Mouse (Mus musculus) hindbrain, embryonic 16.5 days (tissue): ENCODE measurements at regions not wholly inside any gene's neighbourhood (a gene's known extent, or its start where the extent isn't known, plus 50 kb on each side); places are given as distances from the start of the nearest gene placed in this dataset.

Experiments
- ATAC-seq: fragments of 200-750 bp; cut with Nextera tagmentation; 2 replicates; pipeline ENCODE4 v1.8.0; 2017; ENCODE audit warnings: moderate TSS enrichment, moderate library complexity
- H3K27ac ChIP-seq: fragments of 300-500 bp; sonication (generic); 2 replicates; pipeline ENCODE4 v1.5.1; 2014; ENCODE audit warnings: low read depth, mild to moderate bottlenecking, control low read depth, low read length, moderate library complexity
- H3K27me3 ChIP-seq: fragments of 300-500 bp; sonication (generic); replicated peaks from 2 replicates; pipeline ENCODE4 v1.6.1; 2014; ENCODE audit warnings: low read length; ENCODE audit not compliant: control insufficient read depth, insufficient read depth
- H3K36me3 ChIP-seq: fragments of 300-500 bp; sonication (generic); 2 replicates; pipeline ENCODE4 v1.6.1; 2014; ENCODE audit warnings: mild to moderate bottlenecking, low read length, moderate library complexity, mixed read lengths; ENCODE audit not compliant: control insufficient read depth, insufficient read depth
- H3K4me1 ChIP-seq: fragments of 300-500 bp; sonication (generic); 2 replicates; pipeline ENCODE4 v1.6.1; 2014; ENCODE audit warnings: low read depth, low read length; ENCODE audit not compliant: control insufficient read depth, insufficient read depth
- H3K4me2 ChIP-seq: fragments of 300-500 bp; sonication (generic); 2 replicates; pipeline ENCODE4 v1.6.1; 2014; ENCODE audit warnings: mild to moderate bottlenecking, low read length, control low read depth, moderate library complexity
- H3K4me3 ChIP-seq: fragments of 300-500 bp; sonication (generic); 2 replicates; pipeline ENCODE4 v1.5.1; 2014; ENCODE audit warnings: mild to moderate bottlenecking, low read length, control low read depth, moderate library complexity
- H3K9ac ChIP-seq: fragments of 300-500 bp; sonication (generic); 2 replicates; pipeline ENCODE4 v1.6.1; 2014; ENCODE audit warnings: low read depth, mild to moderate bottlenecking, control low read depth, low read length, moderate library complexity
- H3K9me3 ChIP-seq: fragments of 300-500 bp; sonication (generic); 2 replicates; pipeline ENCODE4 v1.6.1; 2014; ENCODE audit warnings: mild to moderate bottlenecking, low read length, moderate library complexity; ENCODE audit not compliant: control insufficient read depth
- WGBS: fragments of 180-500 bp; shearing (Covaris S2); extraction: QIAGEN DNeasy Blood & Tissue Kit; methylation state at CpG from one replicate; pipeline ENCODE4 v1.1.7; 2014; 5-methylcytosine and 5-hydroxymethylcytosine counted together

- ATAC-seq, result no peak
- WGBS, result 79% methylated on average over 5 of the region's 5 CpGs
- H3K9me3 ChIP-seq, result no peaks in the 10 kb centered on the region
These were observed 116.5 kb upstream of the Gm3448 start for GRCm38 (mm10) chr17:15157693-15158333.

GRCm38 (mm10) chr17:15152996-15153735 is 111.8 kb upstream of the Gm3448 start:
- Histone ChIP-seq H3K4me2 (no peak overlapping the region), H3K27me3 (no peaks in the 10 kb centered on the region), H3K4me3 (no peak overlapping the region), H3K9ac (no peak overlapping the region), H3K4me1 (no peaks in the 10 kb centered on the region), H3K27ac (no peak overlapping the region), H3K9me3 (no peaks in the 10 kb centered on the region), H3K36me3 (no peaks in the 10 kb centered on the region)
- WGBS, result 82% methylated on average over 7 of the region's 7 CpGs
- ATAC-seq, result no peak

More at GRCm38 (mm10) chr17:15157693-15158333, 116.5 kb upstream of the Gm3448 start:
- Histone ChIP-seq H3K4me1 (no peaks in the 10 kb centered on the region), H3K4me2 (no peak overlapping the region), H3K4me3 (no peak overlapping the region), H3K9ac (no peak overlapping the region), H3K27me3 (no peaks in the 10 kb centered on the region), H3K27ac (no peak overlapping the region), H3K36me3 (no peaks in the 10 kb centered on the region)

- H3K4me2 ChIP-seq, result no peak overlapping the region
- no peaks in the 10 kb centered on the region for H3K4me1 ChIP-seq
- 82% methylated on average over 7 of the region's 7 CpGs for WGBS
- no peak for ATAC-seq
- H3K4me3 ChIP-seq, result no peak overlapping the region
- H3K27ac ChIP-seq, result no peak overlapping the region
- H3K9me3 ChIP-seq, result no peaks in the 10 kb centered on the region
- no peak overlapping the region for H3K9ac ChIP-seq
- H3K27me3 ChIP-seq, result no peaks in the 10 kb centered on the region
- no peaks in the 10 kb centered on the region for H3K36me3 ChIP-seq
These were observed 111.1 kb upstream of the Gm3448 start for GRCm38 (mm10) chr17:15152477-15152876.

- no peak overlapping the region for H3K4me2 ChIP-seq
- WGBS, result 81% methylated on average over 3 of the region's 3 CpGs
- no peak overlapping the region for H3K9ac ChIP-seq
- no peak overlapping the region for H3K4me3 ChIP-seq
- no peaks in the 10 kb centered on the region for H3K36me3 ChIP-seq
- H3K4me1 ChIP-seq, result no peaks in the 10 kb centered on the region
- no peaks in the 10 kb centered on the region for H3K9me3 ChIP-seq
- H3K27ac ChIP-seq, result no peak overlapping the region
- ATAC-seq, result no peak
- H3K27me3 ChIP-seq, result no peaks in the 10 kb centered on the region
These were observed 110.4 kb upstream of the Gm3448 start for GRCm38 (mm10) chr17:15151695-15152094.

GRCm38 (mm10) chr17:15146607-15147006 is 105.3 kb upstream of the Gm3448 start:
- Histone ChIP-seq H3K9ac (no peak overlapping the region), H3K36me3 (no peaks in the 10 kb centered on the region), H3K4me2 (no peak overlapping the region), H3K27ac (no peak overlapping the region), H3K4me3 (no peak overlapping the region), H3K27me3 (no peaks in the 10 kb centered on the region), H3K4me1 (no peaks in the 10 kb centered on the region), H3K9me3 (no peaks in the 10 kb centered on the region)
- WGBS, result 63% methylated on average over 7 of the region's 7 CpGs
- ATAC-seq, result no peak

GRCm38 (mm10) chr17:15145191-15145968 is 104.0 kb upstream of the Gm3448 start:
- Histone ChIP-seq H3K9ac (no peak overlapping the region), H3K9me3 (no peaks in the 10 kb centered on the region), H3K27me3 (no peaks in the 10 kb centered on the region), H3K36me3 (no peaks in the 10 kb centered on the region), H3K4me1 (no peaks in the 10 kb centered on the region), H3K27ac (no peak overlapping the region), H3K4me3 (no peak overlapping the region), H3K4me2 (no peak overlapping the region)
- ATAC-seq, result no peak
- WGBS, result 77% methylated on average over 14 of the region's 14 CpGs

GRCm38 (mm10) chr17:15140391-15140790 is 99.1 kb upstream of the Gm3448 start:
- no peaks in the 10 kb centered on the region for H3K36me3 ChIP-seq
- H3K4me2 ChIP-seq, result no peak overlapping the region
- ATAC-seq, result no peak
- no peaks in the 10 kb centered on the region for H3K27me3 ChIP-seq
- no peaks in the 10 kb centered on the region for H3K4me1 ChIP-seq
- no peaks in the 10 kb centered on the region for H3K9me3 ChIP-seq
- H3K9ac ChIP-seq, result no peak overlapping the region
- no peak overlapping the region for H3K4me3 ChIP-seq
- no peak overlapping the region for H3K27ac ChIP-seq
- WGBS, result 80% methylated on average over 4 of the region's 4 CpGs
